Mouse (Mus musculus): ENCODE measurements around the gene Ehbp1. TPM values are rescaled to one million over a fixed set of nuclear protein-coding genes. Genes with fewer than 3 reads are reported as not detected.
A peak's percentile ranks its signal among the peaks of the same experiment; 100 is the strongest.

The Ehbp1 gene
- polyA plus RNA-seq, 1 experiment = 38.7 TPM

GRCm38 (mm10) chr11:21994377-21995370 is 347.4 kb downstream of the Ehbp1 start:
- no peak overlapping the region for H3K27ac ChIP-seq (ENCODE audit: insufficient read depth, low read length)
- no peak for TF ChIP-seq POLR2A (IDR thresholded peaks at IDR 0.05; ENCODE audit: low read depth, low read length)
- TF ChIP-seq CTCF (IDR thresholded peaks at IDR 0.05; ENCODE audit: borderline replicate concordance, insufficient read depth, low read length) = no peak
- H3K4me3 ChIP-seq (ENCODE audit: insufficient read depth, low read length) = no peak overlapping the region
- peaks cover 2% of the 10 kb centered on the region; the same call in 1 of the 2 replicates for H3K4me1 ChIP-seq (ENCODE audit: control insufficient read depth, insufficient read depth, low read length)

- no peak overlapping the region for H3K27ac ChIP-seq (ENCODE audit: insufficient read depth, low read length)
- H3K4me1 ChIP-seq (ENCODE audit: control insufficient read depth, insufficient read depth, low read length) = peaks cover 2% of the 10 kb centered on the region; the same call in 1 of the 2 replicates
- no peak overlapping the region for H3K4me3 ChIP-seq (ENCODE audit: insufficient read depth, low read length)
- TF ChIP-seq CTCF (IDR thresholded peaks at IDR 0.05; ENCODE audit: borderline replicate concordance, insufficient read depth, low read length) = no peak
- TF ChIP-seq POLR2A (IDR thresholded peaks at IDR 0.05; ENCODE audit: low read depth, low read length) = no peak
Observed at GRCm38 (mm10) chr11:21993597-21994376, 348.3 kb downstream of the Ehbp1 start.

DNA sequence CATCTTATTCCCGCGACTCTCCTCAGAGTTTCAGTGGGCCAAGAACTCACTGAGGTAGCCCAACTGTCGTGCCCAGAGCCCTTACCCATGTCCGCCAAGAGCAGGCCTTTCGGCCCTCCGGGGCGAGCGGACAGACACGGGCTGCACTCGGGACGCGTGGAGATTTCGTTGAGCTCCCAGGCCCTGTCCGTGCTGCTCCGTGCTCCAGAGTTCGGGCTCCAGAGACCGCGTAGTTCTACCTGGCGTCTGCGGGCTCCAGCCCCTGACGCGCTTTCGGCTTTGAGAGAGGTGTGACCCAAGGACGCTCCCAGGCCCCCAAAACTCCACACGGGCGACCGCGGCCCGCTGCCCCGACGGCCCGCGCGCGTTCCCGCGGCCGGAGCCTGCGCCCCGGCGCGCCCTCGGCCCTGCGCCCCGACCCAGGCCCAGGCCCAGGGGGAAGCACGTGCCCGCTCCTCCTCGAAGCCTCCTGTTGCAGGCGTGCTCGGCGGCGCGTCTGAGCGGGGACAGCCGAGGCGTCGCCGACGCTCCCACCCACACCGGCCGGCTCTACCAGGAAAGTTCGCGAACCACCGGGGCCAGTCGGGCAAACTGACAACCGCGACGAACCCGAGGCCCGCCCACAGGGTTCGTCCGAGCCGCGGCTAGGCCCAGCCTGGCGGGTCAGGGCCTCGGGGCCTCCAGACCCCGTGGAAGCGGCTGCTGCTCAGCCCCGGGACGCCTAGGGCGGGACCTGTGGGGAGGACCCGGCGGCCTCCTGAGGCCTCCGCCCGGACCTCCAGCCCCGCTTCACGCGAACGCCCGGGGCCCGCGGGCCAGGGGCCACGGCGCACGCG is 349.1 kb downstream of the Ehbp1 start:
- Histone ChIP-seq H3K27ac (ENCODE audit: insufficient read depth, low read length) (no peak overlapping the region), H3K4me3 (ENCODE audit: insufficient read depth, low read length) (no peak overlapping the region), H3K4me1 (ENCODE audit: control insufficient read depth, insufficient read depth, low read length) (peaks cover 2% of the 10 kb centered on the region; the same call in 1 of the 2 replicates)
- TF ChIP-seq POLR2A (IDR thresholded peaks at IDR 0.05; ENCODE audit: low read depth, low read length) = no peak
- TF ChIP-seq CTCF (IDR thresholded peaks at IDR 0.05; ENCODE audit: borderline replicate concordance, insufficient read depth, low read length) = no peak

GRCm38 (mm10) chr11:21988398-21988946 is 353.6 kb downstream of the Ehbp1 start:
- H3K4me1 ChIP-seq (ENCODE audit: control insufficient read depth, insufficient read depth, low read length) = no peaks in the 10 kb centered on the region
- TF ChIP-seq POLR2A (IDR thresholded peaks at IDR 0.05; ENCODE audit: low read depth, low read length) (no peak), CTCF (IDR thresholded peaks at IDR 0.05; ENCODE audit: borderline replicate concordance, insufficient read depth, low read length) (no peak)
- no peak overlapping the region for H3K27ac ChIP-seq (ENCODE audit: insufficient read depth, low read length)
- H3K4me3 ChIP-seq (ENCODE audit: insufficient read depth, low read length) = no peak overlapping the region

DNA sequence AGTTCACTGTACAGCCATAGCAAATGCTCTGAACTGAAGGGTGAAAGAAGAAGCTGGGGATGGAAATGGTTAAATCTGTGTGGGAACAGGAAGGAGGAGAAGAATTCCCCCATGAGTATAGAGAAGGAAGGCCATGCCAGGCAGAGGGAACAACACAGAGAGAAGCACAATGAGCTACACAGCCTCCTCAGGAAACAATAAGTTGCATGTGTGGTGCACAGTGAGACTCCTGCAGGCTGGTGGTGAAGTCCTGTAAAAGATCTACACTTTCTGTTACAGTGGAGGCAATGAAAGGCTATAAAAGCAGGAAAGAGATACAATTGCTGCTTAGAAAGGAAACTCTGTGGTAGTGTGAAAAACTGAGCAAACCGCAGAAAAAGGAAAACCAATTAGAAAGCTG is 357.0 kb downstream of the Ehbp1 start:
- Histone ChIP-seq H3K4me1 (ENCODE audit: control insufficient read depth, insufficient read depth, low read length) (no peaks in the 10 kb centered on the region), H3K27ac (ENCODE audit: insufficient read depth, low read length) (no peak overlapping the region), H3K4me3 (ENCODE audit: insufficient read depth, low read length) (no peak overlapping the region)
- TF ChIP-seq CTCF (IDR thresholded peaks at IDR 0.05; ENCODE audit: borderline replicate concordance, insufficient read depth, low read length) (no peak), POLR2A (IDR thresholded peaks at IDR 0.05; ENCODE audit: low read depth, low read length) (no peak)

DNA sequence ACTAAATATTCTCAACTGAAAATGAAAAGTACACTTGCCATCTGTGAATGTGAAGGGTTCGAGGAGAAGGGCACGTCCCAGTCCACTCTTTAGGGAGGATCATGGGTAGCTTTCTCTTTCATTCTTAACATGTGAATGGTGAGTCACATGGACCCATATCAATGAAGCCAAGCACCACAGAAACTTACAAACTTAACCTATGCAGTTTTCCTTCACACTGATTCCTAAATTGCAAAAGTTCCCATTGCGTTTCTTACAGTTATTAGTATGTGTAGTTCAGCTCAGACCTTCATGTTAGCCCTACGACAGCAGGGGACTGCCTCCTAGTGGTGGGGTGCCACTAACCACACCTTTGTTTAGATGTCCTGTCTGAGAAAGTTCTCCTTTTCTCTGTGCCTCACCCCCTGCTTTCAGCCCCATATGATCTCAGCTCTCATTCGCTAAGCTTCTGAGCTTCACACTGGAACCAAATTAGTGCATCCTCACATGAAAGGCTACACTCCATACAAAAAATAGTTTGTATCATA is 368.0 kb downstream of the Ehbp1 start:
- no peak overlapping the region for H3K4me3 ChIP-seq (ENCODE audit: insufficient read depth, low read length)
- TF ChIP-seq POLR2A (IDR thresholded peaks at IDR 0.05; ENCODE audit: low read depth, low read length) = no peak
- peak; percentile 22; the same call in 1 of the 2 replicates for TF ChIP-seq CTCF (IDR thresholded peaks at IDR 0.05; ENCODE audit: borderline replicate concordance, insufficient read depth, low read length)
- no peak overlapping the region for H3K27ac ChIP-seq (ENCODE audit: insufficient read depth, low read length)
- no peaks in the 10 kb centered on the region for H3K4me1 ChIP-seq (ENCODE audit: control insufficient read depth, insufficient read depth, low read length)

DNA sequence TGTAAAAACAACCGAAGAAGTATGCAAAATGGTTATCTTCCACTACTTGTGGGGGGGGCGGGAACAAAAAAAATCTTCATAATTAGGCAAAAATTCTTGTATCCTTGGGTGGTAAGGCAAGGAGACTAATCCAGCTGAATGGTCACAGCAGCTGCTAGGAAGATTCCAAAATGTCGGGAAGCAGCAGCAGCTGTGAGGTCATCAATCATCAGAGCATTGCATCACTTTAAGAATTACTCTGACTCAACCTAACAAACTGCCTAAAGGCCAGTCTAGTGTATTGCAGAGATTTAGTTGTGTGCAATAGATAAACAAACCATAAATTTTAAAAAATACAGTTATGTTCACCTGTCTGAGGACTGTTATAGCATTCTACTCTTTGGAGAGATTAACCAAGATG is 368.5 kb downstream of the Ehbp1 start:
- H3K4me1 ChIP-seq (ENCODE audit: control insufficient read depth, insufficient read depth, low read length) = no peaks in the 10 kb centered on the region
- TF ChIP-seq POLR2A (IDR thresholded peaks at IDR 0.05; ENCODE audit: low read depth, low read length) (no peak), CTCF (IDR thresholded peaks at IDR 0.05; ENCODE audit: borderline replicate concordance, insufficient read depth, low read length) (no peak)
- H3K27ac ChIP-seq (ENCODE audit: insufficient read depth, low read length) = no peak overlapping the region
- no peak overlapping the region for H3K4me3 ChIP-seq (ENCODE audit: insufficient read depth, low read length)

DNA sequence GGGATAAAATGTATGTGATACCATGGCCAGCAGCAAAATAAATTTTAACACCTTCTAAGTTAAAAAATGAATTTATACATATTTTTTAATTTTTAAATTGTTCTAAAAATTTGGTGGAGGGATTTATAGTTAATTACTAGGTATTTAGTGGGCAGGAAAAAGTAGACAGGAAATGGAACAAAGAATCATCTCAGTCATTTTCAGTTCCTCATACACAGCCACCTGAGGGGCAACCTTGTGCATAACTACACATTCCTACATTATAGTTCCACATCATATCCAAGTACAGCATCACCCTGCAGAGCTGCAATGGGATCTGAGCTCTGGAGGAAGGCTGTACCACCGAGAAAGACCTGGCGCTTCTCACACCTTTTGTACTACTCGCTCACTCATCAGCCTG is 373.2 kb downstream of the Ehbp1 start:
- TF ChIP-seq POLR2A (IDR thresholded peaks at IDR 0.05; ENCODE audit: low read depth, low read length) (no peak), CTCF (IDR thresholded peaks at IDR 0.05; ENCODE audit: borderline replicate concordance, insufficient read depth, low read length) (no peak)

More for the DNA sequence above, 373.2 kb downstream of the Ehbp1 start:
- no peak overlapping the region for H3K27ac ChIP-seq (ENCODE audit: insufficient read depth, low read length)
- H3K4me1 ChIP-seq (ENCODE audit: control insufficient read depth, insufficient read depth, low read length) = no peaks in the 10 kb centered on the region
- no peak overlapping the region for H3K4me3 ChIP-seq (ENCODE audit: insufficient read depth, low read length)

Other genes starting within 250 kb of the Ehbp1 start
- gene Tmem17, start 169.8 kb upstream of the Ehbp1 start, polyA plus RNA-seq (2011; ENCODE audit: insufficient read length, low read depth, missing spikeins) = 2.9 and 5.6 TPM in 2 replicates